Mouse (Mus musculus) cerebellum, adult 18-20 months (tissue): ENCODE data around the gene Dclk1.

Experiments used
- DNase-seq, 2 experiments: peaks; one replicate each; pipeline ENCODE4 v3.0.0; 2021

The Dclk1 gene

GRCm38 (mm10) chr3:55543929-55544684, 301.9 kb downstream of the Dclk1 start:
- no peak for DNase-seq

GRCm38 (mm10) chr3:55545296-55545695, 303.1 kb downstream of the Dclk1 start:
- no peak for DNase-seq

- no peak for DNase-seq
These were observed 303.8 kb downstream of the Dclk1 start for GRCm38 (mm10) chr3:55545916-55546315.

GRCm38 (mm10) chr3:55547106-55547505, 304.9 kb downstream of the Dclk1 start:
- DNase-seq, result no peak

GRCm38 (mm10) chr3:55549376-55549775, 307.2 kb downstream of the Dclk1 start:
- no peak for DNase-seq

GRCm38 (mm10) chr3:55550962-55551361, 308.8 kb downstream of the Dclk1 start:
- no peak for DNase-seq

- DNase-seq, result no peak
These were observed 309.7 kb downstream of the Dclk1 start for GRCm38 (mm10) chr3:55551912-55552311.

- DNase-seq, result no peak
These were observed 310.9 kb downstream of the Dclk1 start for GRCm38 (mm10) chr3:55553031-55553430.

- no peak for DNase-seq
These were observed 313.7 kb downstream of the Dclk1 start for GRCm38 (mm10) chr3:55555848-55556247.

- no peak for DNase-seq
These were observed 316.4 kb downstream of the Dclk1 start for GRCm38 (mm10) chr3:55558570-55558969.

GRCm38 (mm10) chr3:55567476-55567875, 325.3 kb downstream of the Dclk1 start:
- no peak for DNase-seq

GRCm38 (mm10) chr3:55569539-55569938, 327.4 kb downstream of the Dclk1 start:
- DNase-seq, result no peak

- DNase-seq, result no peak
These were observed 328.9 kb downstream of the Dclk1 start for GRCm38 (mm10) chr3:55571034-55571433.

GRCm38 (mm10) chr3:55571552-55572296, 329.6 kb downstream of the Dclk1 start:
- DNase-seq, result no peak

GRCm38 (mm10) chr3:55572297-55572681, 330.1 kb downstream of the Dclk1 start:
- DNase-seq, result no peak

- no peak for DNase-seq
These were observed 331.8 kb downstream of the Dclk1 start for GRCm38 (mm10) chr3:55574003-55574402.

- no peak for DNase-seq
These were observed 345.3 kb downstream of the Dclk1 start for GRCm38 (mm10) chr3:55587434-55587971.

GRCm38 (mm10) chr3:55587972-55588946, 346.1 kb downstream of the Dclk1 start:
- DNase-seq, result no peak
